Mouse (Mus musculus): ENCODE results near the gene Bbx. TPM values are rescaled to one million over a fixed set of nuclear protein-coding genes. Genes with fewer than 3 reads are reported as not detected.

Bbx gene
- polyA plus RNA-seq, 1 experiment from 2014 or later: 33.1 TPM

- no peak overlapping the region for H3K27ac ChIP-seq (replicated peaks in 1 of 2; ENCODE audit: control insufficient read depth in 1 of 2, insufficient read depth in 1 of 2, low read depth in 2 of 2, low read length in 2 of 2)
- WGBS: 54% methylated on average over 6 of the region's 6 CpGs
- H3K4me3 ChIP-seq (ENCODE audit: control insufficient read depth in 1 of 2, insufficient read depth in 1 of 2, low read depth in 1 of 2, low read length in 2 of 2): no peak overlapping the region
- H3K4me1 ChIP-seq (ENCODE audit: control insufficient read depth in 2 of 2, insufficient read depth in 2 of 2, low read length in 2 of 2): peaks cover 4 to 14% of the 10 kb centered on the region in 2 experiments; a peak in 3 of 4 replicates
- no peaks in the 10 kb centered on the region for H3K36me3 ChIP-seq (ENCODE audit: control insufficient read depth, insufficient read depth, low read length)
- no peak overlapping the region for H3K4me2 ChIP-seq (ENCODE audit: low read length)
- H3K27me3 ChIP-seq (ENCODE audit: control insufficient read depth, insufficient read depth, low read length): no peaks in the 10 kb centered on the region
- H3K9me3 ChIP-seq (ENCODE audit: control insufficient read depth, low read length): no peaks in the 10 kb centered on the region
- ATAC-seq (ENCODE audit: insufficient number of reproducible peaks, insufficient read depth, low FRiP score, low read depth): no peak
- H3K9ac ChIP-seq (ENCODE audit: low read length): no peak overlapping the region
These were observed 245.6 kb downstream of the Bbx start for GRCm38 (mm10) chr16:50186604-50187003.

- H3K4me2 ChIP-seq (ENCODE audit: low read length): peak overlapping the region; percentile 37; the same call in 1 of the 2 replicates
These were observed 247.1 kb downstream of the Bbx start for GRCm38 (mm10) chr16:50185041-50185440.

GRCm38 (mm10) chr16:50182988-50183387, 249.2 kb downstream of the Bbx start:
- no peak for ATAC-seq (ENCODE audit: insufficient number of reproducible peaks, insufficient read depth, low FRiP score, low read depth)
- Histone ChIP-seq H3K4me1 (ENCODE audit: control insufficient read depth in 2 of 2, insufficient read depth in 2 of 2, low read length in 2 of 2) (peaks cover 4 to 14% of the 10 kb centered on the region in 2 experiments; a peak in 3 of 4 replicates), H3K9ac (ENCODE audit: low read length) (no peak overlapping the region), H3K9me3 (ENCODE audit: control insufficient read depth, low read length) (no peaks in the 10 kb centered on the region), H3K27me3 (ENCODE audit: control insufficient read depth, insufficient read depth, low read length) (no peaks in the 10 kb centered on the region), H3K4me2 (ENCODE audit: low read length) (no peak overlapping the region), H3K4me3 (ENCODE audit: control insufficient read depth in 1 of 2, insufficient read depth in 1 of 2, low read depth in 1 of 2, low read length in 2 of 2) (no peak overlapping the region), H3K36me3 (ENCODE audit: control insufficient read depth, insufficient read depth, low read length) (no peaks in the 10 kb centered on the region), H3K27ac (replicated peaks in 1 of 2; ENCODE audit: control insufficient read depth in 1 of 2, insufficient read depth in 1 of 2, low read depth in 2 of 2, low read length in 2 of 2) (no peak overlapping the region)
- WGBS: 66% methylated on average over 8 of the region's 8 CpGs

More at GRCm38 (mm10) chr16:50185041-50185440, 247.1 kb downstream of the Bbx start:
- H3K27ac ChIP-seq (replicated peaks in 1 of 2; ENCODE audit: control insufficient read depth in 1 of 2, insufficient read depth in 1 of 2, low read depth in 2 of 2, low read length in 2 of 2): peak overlapping the region; percentile 51 to 69
- no peaks in the 10 kb centered on the region for H3K36me3 ChIP-seq (ENCODE audit: control insufficient read depth, insufficient read depth, low read length)
- no peak overlapping the region for H3K4me3 ChIP-seq (ENCODE audit: control insufficient read depth in 1 of 2, insufficient read depth in 1 of 2, low read depth in 1 of 2, low read length in 2 of 2)
- no peak for ATAC-seq (ENCODE audit: insufficient number of reproducible peaks, insufficient read depth, low FRiP score, low read depth)
- 13% methylated on average over 5 of the region's 5 CpGs for WGBS
- H3K9me3 ChIP-seq (ENCODE audit: control insufficient read depth, low read length): no peaks in the 10 kb centered on the region
- H3K27me3 ChIP-seq (ENCODE audit: control insufficient read depth, insufficient read depth, low read length): no peaks in the 10 kb centered on the region
- peaks cover 4 to 14% of the 10 kb centered on the region in 2 experiments; a peak in 3 of 4 replicates for H3K4me1 ChIP-seq (ENCODE audit: control insufficient read depth in 2 of 2, insufficient read depth in 2 of 2, low read length in 2 of 2)
- no peak overlapping the region for H3K9ac ChIP-seq (ENCODE audit: low read length)

- Histone ChIP-seq H3K4me2 (ENCODE audit: low read length) (no peak overlapping the region), H3K27ac (replicated peaks in 1 of 2; ENCODE audit: control insufficient read depth in 1 of 2, insufficient read depth in 1 of 2, low read depth in 2 of 2, low read length in 2 of 2) (no peak overlapping the region), H3K4me1 (ENCODE audit: control insufficient read depth in 2 of 2, insufficient read depth in 2 of 2, low read length in 2 of 2) (peaks cover 4 to 14% of the 10 kb centered on the region in 2 experiments; a peak in 3 of 4 replicates), H3K27me3 (ENCODE audit: control insufficient read depth, insufficient read depth, low read length) (no peaks in the 10 kb centered on the region), H3K9ac (ENCODE audit: low read length) (no peak overlapping the region), H3K36me3 (ENCODE audit: control insufficient read depth, insufficient read depth, low read length) (no peaks in the 10 kb centered on the region), H3K4me3 (ENCODE audit: control insufficient read depth in 1 of 2, insufficient read depth in 1 of 2, low read depth in 1 of 2, low read length in 2 of 2) (no peak overlapping the region), H3K9me3 (ENCODE audit: control insufficient read depth, low read length) (no peaks in the 10 kb centered on the region)
- WGBS: 75% methylated on average over 10 of the region's 10 CpGs
- no peak for ATAC-seq (ENCODE audit: insufficient number of reproducible peaks, insufficient read depth, low FRiP score, low read depth)
These were observed 249.6 kb downstream of the Bbx start for GRCm38 (mm10) chr16:50182561-50182960.

- Histone ChIP-seq H3K4me2 (ENCODE audit: low read length) (no peak overlapping the region), H3K9ac (ENCODE audit: low read length) (no peak overlapping the region), H3K27me3 (ENCODE audit: control insufficient read depth, insufficient read depth, low read length) (no peaks in the 10 kb centered on the region), H3K36me3 (ENCODE audit: control insufficient read depth, insufficient read depth, low read length) (no peaks in the 10 kb centered on the region), H3K27ac (replicated peaks in 1 of 2; ENCODE audit: control insufficient read depth in 1 of 2, insufficient read depth in 1 of 2, low read depth in 2 of 2, low read length in 2 of 2) (no peak overlapping the region), H3K4me3 (ENCODE audit: control insufficient read depth in 1 of 2, insufficient read depth in 1 of 2, low read depth in 1 of 2, low read length in 2 of 2) (no peak overlapping the region), H3K9me3 (ENCODE audit: control insufficient read depth, low read length) (no peaks in the 10 kb centered on the region), H3K4me1 (ENCODE audit: control insufficient read depth in 2 of 2, insufficient read depth in 2 of 2, low read length in 2 of 2) (no peaks in the 10 kb centered on the region)
- ATAC-seq (ENCODE audit: insufficient number of reproducible peaks, insufficient read depth, low FRiP score, low read depth): no peak
- 74% methylated on average over 7 of the region's 7 CpGs for WGBS
These were observed 259.4 kb downstream of the Bbx start for GRCm38 (mm10) chr16:50172760-50173159.

GRCm38 (mm10) chr16:50170812-50171211, 261.4 kb downstream of the Bbx start:
- H3K27ac ChIP-seq (replicated peaks in 1 of 2; ENCODE audit: control insufficient read depth in 1 of 2, insufficient read depth in 1 of 2, low read depth in 2 of 2, low read length in 2 of 2): no peak overlapping the region
- no peak overlapping the region for H3K4me3 ChIP-seq (ENCODE audit: control insufficient read depth in 1 of 2, insufficient read depth in 1 of 2, low read depth in 1 of 2, low read length in 2 of 2)
- no peak overlapping the region for H3K4me2 ChIP-seq (ENCODE audit: low read length)
- no peaks in the 10 kb centered on the region for H3K27me3 ChIP-seq (ENCODE audit: control insufficient read depth, insufficient read depth, low read length)
- ATAC-seq (ENCODE audit: insufficient number of reproducible peaks, insufficient read depth, low FRiP score, low read depth): no peak
- WGBS: 91% methylated on average over 5 of the region's 5 CpGs
- H3K36me3 ChIP-seq (ENCODE audit: control insufficient read depth, insufficient read depth, low read length): no peaks in the 10 kb centered on the region
- H3K4me1 ChIP-seq (ENCODE audit: control insufficient read depth in 2 of 2, insufficient read depth in 2 of 2, low read length in 2 of 2): no peaks in the 10 kb centered on the region
- H3K9me3 ChIP-seq (ENCODE audit: control insufficient read depth, low read length): no peaks in the 10 kb centered on the region
- no peak overlapping the region for H3K9ac ChIP-seq (ENCODE audit: low read length)

- no peak overlapping the region for H3K27ac ChIP-seq (replicated peaks in 1 of 2; ENCODE audit: control insufficient read depth in 1 of 2, insufficient read depth in 1 of 2, low read depth in 2 of 2, low read length in 2 of 2)
- no peaks in the 10 kb centered on the region for H3K4me1 ChIP-seq (ENCODE audit: control insufficient read depth in 2 of 2, insufficient read depth in 2 of 2, low read length in 2 of 2)
- H3K9ac ChIP-seq (ENCODE audit: low read length): no peak overlapping the region
- no peak overlapping the region for H3K4me3 ChIP-seq (ENCODE audit: control insufficient read depth in 1 of 2, insufficient read depth in 1 of 2, low read depth in 1 of 2, low read length in 2 of 2)
- no peak overlapping the region for H3K4me2 ChIP-seq (ENCODE audit: low read length)
- WGBS: 82% methylated on average over 10 of the region's 10 CpGs
- ATAC-seq (ENCODE audit: insufficient number of reproducible peaks, insufficient read depth, low FRiP score, low read depth): no peak
- no peaks in the 10 kb centered on the region for H3K27me3 ChIP-seq (ENCODE audit: control insufficient read depth, insufficient read depth, low read length)
- H3K36me3 ChIP-seq (ENCODE audit: control insufficient read depth, insufficient read depth, low read length): no peaks in the 10 kb centered on the region
- H3K9me3 ChIP-seq (ENCODE audit: control insufficient read depth, low read length): no peaks in the 10 kb centered on the region
These were observed 264.2 kb downstream of the Bbx start for GRCm38 (mm10) chr16:50167983-50168299.

- Histone ChIP-seq H3K9me3 (ENCODE audit: control insufficient read depth, low read length) (no peaks in the 10 kb centered on the region), H3K9ac (ENCODE audit: low read length) (no peak overlapping the region), H3K4me3 (ENCODE audit: control insufficient read depth in 1 of 2, insufficient read depth in 1 of 2, low read depth in 1 of 2, low read length in 2 of 2) (no peak overlapping the region), H3K36me3 (ENCODE audit: control insufficient read depth, insufficient read depth, low read length) (no peaks in the 10 kb centered on the region), H3K27me3 (ENCODE audit: control insufficient read depth, insufficient read depth, low read length) (no peaks in the 10 kb centered on the region), H3K27ac (replicated peaks in 1 of 2; ENCODE audit: control insufficient read depth in 1 of 2, insufficient read depth in 1 of 2, low read depth in 2 of 2, low read length in 2 of 2) (no peak overlapping the region), H3K4me1 (ENCODE audit: control insufficient read depth in 2 of 2, insufficient read depth in 2 of 2, low read length in 2 of 2) (no peaks in the 10 kb centered on the region), H3K4me2 (ENCODE audit: low read length) (no peak overlapping the region)
- ATAC-seq (ENCODE audit: insufficient number of reproducible peaks, insufficient read depth, low FRiP score, low read depth): no peak
- 79% methylated on average over 16 of the region's 16 CpGs for WGBS
These were observed 264.8 kb downstream of the Bbx start for GRCm38 (mm10) chr16:50167231-50167982.

All from heart, embryonic 14.5 days (tissue).